Mouse (Mus musculus) heart, adult 2 months (tissue): ENCODE results near the gene Rpl13a. TPM values are rescaled to one million over a fixed set of nuclear protein-coding genes. Genes with fewer than 3 reads are reported as not detected.

Experiments
- DNase-seq, 2 experiments: peaks; one replicate each; pipeline ENCODE4 v3.0.0; 2021
- H3K27ac ChIP-seq: fragments of 200-600 bp; 2 replicates; pipeline ENCODE4 v1.8.1; 2022
- H3K27me3 ChIP-seq: fragments of 200-500 bp; 2 replicates; pipeline ENCODE4 v1.6.1; 2012; ENCODE audit warnings: mild to moderate bottlenecking, low read length, inconsistent platforms, mixed read lengths; ENCODE audit not compliant: control insufficient read depth, insufficient read depth
- H3K36me3 ChIP-seq: fragments of 200-500 bp; 2 replicates; pipeline ENCODE4 v1.6.1; 2012; ENCODE audit warnings: low read length, inconsistent platforms; ENCODE audit not compliant: control insufficient read depth, insufficient read depth
- H3K4me1 ChIP-seq: fragments of 200-500 bp; 2 replicates; pipeline ENCODE4 v1.6.1; 2011; ENCODE audit warnings: low read length; ENCODE audit not compliant: control insufficient read depth, insufficient read depth
- H3K4me3 ChIP-seq: fragments of 200-600 bp; 2 replicates; pipeline ENCODE4 v1.8.1; 2022
- H3K79me2 ChIP-seq: fragments of 200-500 bp; replicated peaks from 2 replicates; pipeline ENCODE4 v1.6.1; 2012; ENCODE audit warnings: mild to moderate bottlenecking, inconsistent platforms, low read length, moderate library complexity, mixed read lengths; ENCODE audit not compliant: control insufficient read depth, insufficient read depth
- H3K9ac ChIP-seq: fragments of 200-500 bp; 2 replicates; pipeline ENCODE4 v1.6.1; 2012; ENCODE audit warnings: low read depth, mild to moderate bottlenecking, control low read depth, inconsistent platforms, low read length, mixed read lengths
- CTCF ChIP-seq: fragments of 200-600 bp; IDR thresholded peaks from 2 replicates; pipeline ENCODE4 v1.8.1; 2022; ENCODE audit warnings: antibody characterized with exemption, mild to moderate bottlenecking, moderate library complexity
- EP300 ChIP-seq: fragments of 200-500 bp; IDR thresholded peaks from 2 replicates; pipeline ENCODE4 v1.6.1; 2011; ENCODE audit warnings: low read depth, low read length, control low read depth; ENCODE audit not compliant: insufficient read depth
- POLR2A ChIP-seq: fragments of 200-500 bp; IDR thresholded peaks from 2 replicates; pipeline ENCODE4 v1.6.1; 2011; ENCODE audit warnings: mild to moderate bottlenecking, low read depth, low read length, control low read depth; ENCODE audit not compliant: insufficient read depth
- WGBS: fragments of 180-500 bp; shearing (Covaris S2); methylation state at CpG from one replicate; pipeline ENCODE4 v1.1.7; 2018; 5-methylcytosine and 5-hydroxymethylcytosine counted together
- intact Hi-C: fragments of 180-260 bp; cut with DNase I; formaldehyde crosslinking; loops from one replicate; pipeline ENCODE4 v1.15.1; 2025
- polyA plus RNA-seq: library from polyadenylated mRNA; depleted of rRNA; stranded (reverse); fragments of >200 nt; gene quantifications from 2 replicates; pipeline ENCODE4 v1.2.3, GENCODE M21; 2012
- total RNA-seq, 2 experiments: library from RNA; stranded (reverse); gene quantifications; 2 replicates each; pipeline ENCODE4 v1.2.3; 2021

The Rpl13a gene
- total and polyA plus RNA-seq, 3 experiments = 561 to 915 (median 659) TPM

- Histone ChIP-seq H3K27me3 (no peaks in the 10 kb centered on the region), H3K79me2 (no peaks in the 10 kb centered on the region; the same call in 1 of the 2 replicates), H3K4me1 (peaks cover 15% of the 10 kb centered on the region), H3K36me3 (peaks cover 17% of the 10 kb centered on the region), H3K27ac (no peak overlapping the region), H3K4me3 (no peak overlapping the region), H3K9ac (no peak overlapping the region)
- DNase-seq = no peak
- WGBS = 62% methylated on average over 7 of the region's 7 CpGs
- TF ChIP-seq POLR2A = peak; percentile 32; the same call in 1 of the 2 replicates
- no peak for TF ChIP-seq EP300
- no peak for TF ChIP-seq CTCF
- intact Hi-C loops = no loop called here
Observed at GRCm38 (mm10) chr7:45125144-45125600, 3.4 kb downstream of the Rpl13a start.

GRCm38 (mm10) chr7:45124224-45125143 is 4.1 kb downstream of the Rpl13a start, which contains the start of gene Rps11:
Gene Rps11 (minus strand): TSS chr7:45124439.
- Histone ChIP-seq H3K79me2 (no peaks in the 10 kb centered on the region; the same call in 1 of the 2 replicates), H3K4me1 (peaks cover 15% of the 10 kb centered on the region), H3K9ac (peak within 1 kb of the TSS; percentile 79), H3K36me3 (peaks cover 17% of the 10 kb centered on the region), H3K4me3 (peak within 1 kb of the TSS; percentile 94), H3K27me3 (no peaks in the 10 kb centered on the region), H3K27ac (peak within 1 kb of the TSS; percentile 93)
- intact Hi-C loops = loop anchor here (5.0 kb wide), 1 partner anchor 107 kb away; the partner anchor contains the start of genes Rras and Scaf1
- DNase-seq = peak; percentile 98 to 99
- TF ChIP-seq CTCF (peak; percentile 53), POLR2A (peak; percentile 87), EP300 (peak; percentile 89)
- 2% methylated on average over 59 of the region's 59 CpGs for WGBS

GRCm38 (mm10) chr7:45123186-45123570 is 5.4 kb downstream of the Rpl13a start:
- Histone ChIP-seq H3K79me2 (no peaks in the 10 kb centered on the region), H3K36me3 (peaks cover 17% of the 10 kb centered on the region), H3K4me3 (peak overlapping the region; percentile 94), H3K27me3 (no peaks in the 10 kb centered on the region), H3K4me1 (peaks cover 13% of the 10 kb centered on the region), H3K9ac (peak overlapping the region; percentile 79), H3K27ac (peak overlapping the region; percentile 93)
- 13% methylated on average over 12 of the region's 12 CpGs for WGBS
- intact Hi-C loops = loop anchor here (5.0 kb wide), 1 partner anchor 106 kb away; the partner anchor contains the start of genes Rras and Scaf1
- peak in 1 of 2 experiments; percentile 34 for DNase-seq
- TF ChIP-seq EP300 = no peak
- TF ChIP-seq POLR2A = no peak
- TF ChIP-seq CTCF = no peak

GRCm38 (mm10) chr7:45122561-45123185 is 5.9 kb downstream of the Rpl13a start:
- no peak for DNase-seq
- Histone ChIP-seq H3K4me3 (peak overlapping the region; percentile 94), H3K27ac (peak overlapping the region; percentile 93), H3K9ac (peak overlapping the region; percentile 42), H3K4me1 (peaks cover 13% of the 10 kb centered on the region), H3K27me3 (no peaks in the 10 kb centered on the region), H3K36me3 (peaks cover 17% of the 10 kb centered on the region), H3K79me2 (no peaks in the 10 kb centered on the region)
- 73% methylated on average over 15 of the region's 15 CpGs for whole genome bisulfite sequencing
- TF ChIP-seq POLR2A (no peak), EP300 (no peak), CTCF (no peak)
- intact Hi-C loops = loop anchor here (5.0 kb wide), 1 partner anchor 105 kb away; the partner anchor contains the start of genes Rras and Scaf1

- Histone ChIP-seq H3K27me3 (no peaks in the 10 kb centered on the region), H3K36me3 (peaks cover 11% of the 10 kb centered on the region; the same call in 1 of the 2 replicates), H3K9ac (peak overlapping the region; percentile 55), H3K27ac (peak overlapping the region; percentile 93), H3K79me2 (no peaks in the 10 kb centered on the region), H3K4me3 (peak overlapping the region; percentile 94), H3K4me1 (peaks cover 13% of the 10 kb centered on the region)
- intact Hi-C loops = loop anchor here (2.0 to 5.0 kb wide), 2 partner anchors 19 to 105 kb away; partner anchors contain the start of genes Fcgrt, Rras and Scaf1
- TF ChIP-seq POLR2A (no peak), EP300 (no peak), CTCF (no peak)
- no peak for DNase-seq
Observed at GRCm38 (mm10) chr7:45121966-45122365, 6.6 kb downstream of the Rpl13a start.
